Comparison of ENCODE assay signal across 19 mouse cellular contexts in genomic region chr12:28727061-28727460, GRCm38 (mm10). TPM values are rescaled to one million over a fixed set of nuclear protein-coding genes. Genes with fewer than 3 reads are reported as not detected.
DNase-seq lines count a peak whose midpoint lies in the region; ATAC-seq and TF ChIP-seq lines count a peak whose summit lies in the region.
"Had no signal": no experiment of that assay in that cellular context is flagged by ENCODE, and none has a peak within 500 bp of the region (broad histone marks: within the 10 kb centered on the region; RNA-seq: fewer than 3 reads in every experiment).

No protein-coding gene starts in this region.

- H3K36me3 ChIP-seq in ES-Bruce4 (ENCODE audit: control insufficient read depth, insufficient read depth, low read length, poor library complexity, severe bottlenecking) = no peaks in the 10 kb centered on the region
- 0 out of 2 replicates have a peak, but pooled peaks cover 4% of the 10 kb centered on the region for H3K36me3 ChIP-seq in kidney, embryonic 16.5 days (ENCODE audit: insufficient read depth, low read length)

- TF ChIP-seq EP300 in ES-Bruce4 (IDR thresholded peaks at IDR 0.05; ENCODE audit: insufficient read depth, low read depth, low read length) = 0 out of 2 replicates have a peak, but pooled peaks have one; percentile 5

- H3K4me2 ChIP-seq in kidney, embryonic 16.5 days (replicated peaks; ENCODE audit: low read depth, low read length) = no peak overlapping the region
- H3K4me2 ChIP-seq: liver, embryonic 15.5 days; neural tube, embryonic 12.5 days had no signal

- no peaks in the 10 kb centered on the region for H3K27me3 ChIP-seq in ES-Bruce4 (ENCODE audit: control insufficient read depth, insufficient read depth, low read length, poor library complexity, severe bottlenecking)
- H3K27me3 ChIP-seq in kidney, embryonic 16.5 days (ENCODE audit: insufficient read depth, low read length) = no peaks in the 10 kb centered on the region
- H3K27me3 ChIP-seq: liver, embryonic 15.5 days; neural tube, embryonic 12.5 days had no signal

- H3K4me1 ChIP-seq in ES-Bruce4 (ENCODE audit: control insufficient read depth, insufficient read depth, low read length) = no peaks in the 10 kb centered on the region
- no peaks in the 10 kb centered on the region for H3K4me1 ChIP-seq in kidney, embryonic 16.5 days (ENCODE audit: insufficient read depth, low read length)
- H3K4me1 ChIP-seq: forebrain, embryonic 10.5 days; heart, embryonic 10.5 days; hindbrain, embryonic 10.5 days; liver, embryonic 15.5 days; neural tube, embryonic 12.5 days had no signal

- TF ChIP-seq POLR2A in ES-Bruce4 (IDR thresholded peaks at IDR 0.05; ENCODE audit: insufficient read depth, low read length) = no peak

- 83% methylated on average over 5 of the region's 5 CpGs for WGBS in kidney, embryonic 16.5 days

- DNase-seq in frontal cortex, adult 2 months (ENCODE audit: extremely low spot score in 1 of 2, low spot score in 1 of 2) = no peak
- peak; percentile 24 for DNase-seq in brain, adult 2 months (ENCODE audit: low read depth, low spot score)
- peak; percentile 13 to 49 for DNase-seq in natural killer cell, adult 2 months (ENCODE audit: low spot score in 2 of 2)
- DNase-seq in layer of hippocampus, adult 2 months (ENCODE audit: low spot score in 2 of 2) = no peak
- DNase-seq in gastrocnemius, postnatal 10 days = no peak
- DNase-seq: adrenal gland, postnatal 36 days; cerebellum, adult 2 months; cerebellum, postnatal 36 days; kidney, adult 18-20 months; kidney, postnatal 10 days had no signal

- no peaks in the 10 kb centered on the region for H3K9me3 ChIP-seq in ES-Bruce4 (replicated peaks; ENCODE audit: control insufficient read depth, insufficient read depth, low read length, poor library complexity, severe bottlenecking)
- no peaks in the 10 kb centered on the region for H3K9me3 ChIP-seq in kidney, embryonic 16.5 days (ENCODE audit: low read length)
- H3K9me3 ChIP-seq: forebrain, embryonic 10.5 days; heart, embryonic 10.5 days; hindbrain, embryonic 10.5 days; liver, embryonic 15.5 days; neural tube, embryonic 12.5 days had no signal

- H3K4me3 ChIP-seq in ES-Bruce4 (ENCODE audit: low read depth, low read length) = no peak overlapping the region
- no peak overlapping the region for H3K4me3 ChIP-seq in layer of hippocampus, adult 2 months
- H3K4me3 ChIP-seq in kidney, embryonic 16.5 days (ENCODE audit: low read length) = no peak overlapping the region
- H3K4me3 ChIP-seq: forebrain, embryonic 10.5 days; heart, embryonic 10.5 days; hindbrain, embryonic 10.5 days; liver, embryonic 15.5 days; neural tube, embryonic 12.5 days had no signal

- H3K9ac ChIP-seq in ES-Bruce4 (ENCODE audit: low read depth, poor library complexity, severe bottlenecking) = no peak overlapping the region
- H3K9ac ChIP-seq in kidney, embryonic 16.5 days (replicated peaks; ENCODE audit: low read length) = no peak overlapping the region
- H3K9ac ChIP-seq: liver, embryonic 15.5 days; neural tube, embryonic 12.5 days had no signal

- no peak for TF ChIP-seq CTCF in ES-Bruce4 (IDR thresholded peaks at IDR 0.05; ENCODE audit: low read depth, low read length)
- no peak for TF ChIP-seq CTCF in layer of hippocampus, adult 2 months (conservative IDR thresholded peaks at IDR 0.05)

- peak; percentile 54; the same call in 1 of the 2 replicates for ATAC-seq in frontal cortex, adult (ENCODE audit: low TSS enrichment)
- no peak for ATAC-seq in kidney, embryonic 16.5 days (ENCODE audit: low FRiP score, low TSS enrichment)
- ATAC-seq: hindbrain, postnatal 0 days had no signal

- no peak overlapping the region for H3K27ac ChIP-seq in ES-Bruce4 (ENCODE audit: insufficient read depth, low read length)
- no peak overlapping the region for H3K27ac ChIP-seq in layer of hippocampus, adult 2 months
- H3K27ac ChIP-seq in kidney, embryonic 16.5 days (ENCODE audit: low read length) = no peak overlapping the region
- H3K27ac ChIP-seq: forebrain, embryonic 10.5 days; heart, embryonic 10.5 days; hindbrain, embryonic 10.5 days; hindbrain, postnatal 0 days; liver, embryonic 15.5 days; neural tube, embryonic 12.5 days had no signal

RNA-seq across cellular contexts. Expression of gene Trappc12, which starts 23.2 kb away (rescaled TPM):
- polyA plus RNA-seq in frontal cortex, adult 2 months (2012; rRNA removed) = 53.6 and 59.9 TPM in 2 replicates
- polyA plus RNA-seq in ES-Bruce4 (2011; ENCODE audit: insufficient read depth, insufficient read length, low read depth, missing spikeins) = 27.4 and 29.6 TPM in 2 replicates
- 10 to 100 TPM; 58.6 to 59.7 TPM for total RNA-seq in layer of hippocampus, adult 2 months (2021)
- 45.5 and 49.1 TPM in 2 replicates for polyA plus RNA-seq in kidney, embryonic 16.5 days (2015; fragmentation: Nextera tagmentation; extraction: Ambion mirVana)
- total RNA-seq in gastrocnemius, postnatal 10 days (2021) = 10 to 100 TPM; 15.0 to 18.4 TPM

RNA-seq across cellular contexts. Expression of gene Eipr1, which starts 24.5 kb away (rescaled TPM):
- polyA plus RNA-seq in frontal cortex, adult 2 months (2012; rRNA removed) = 54.6 and 57.8 TPM in 2 replicates
- 18.4 and 24.2 TPM in 2 replicates for polyA plus RNA-seq in ES-Bruce4 (2011; ENCODE audit: insufficient read depth, insufficient read length, low read depth, missing spikeins)
- total RNA-seq in layer of hippocampus, adult 2 months (2021) = 10 to 100 TPM; 51.7 to 53.0 TPM
- 41.4 and 43.5 TPM in 2 replicates for polyA plus RNA-seq in kidney, embryonic 16.5 days (2015; fragmentation: Nextera tagmentation; extraction: Ambion mirVana)
- total RNA-seq in gastrocnemius, postnatal 10 days (2021) = 1 to 10 TPM; 6.4 to 6.9 TPM

RNA-seq across cellular contexts. Expression of gene Adi1, which starts 52.0 kb away (rescaled TPM):
- 34.7 and 35.5 TPM in 2 replicates for polyA plus RNA-seq in frontal cortex, adult 2 months (2012; rRNA removed)
- 54.2 and 59.0 TPM in 2 replicates for polyA plus RNA-seq in ES-Bruce4 (2011; ENCODE audit: insufficient read depth, insufficient read length, low read depth, missing spikeins)
- 10 to 100 TPM; 37.0 to 41.0 TPM for total RNA-seq in layer of hippocampus, adult 2 months (2021)
- 97.4 and 103 TPM in 2 replicates for polyA plus RNA-seq in kidney, embryonic 16.5 days (2015; fragmentation: Nextera tagmentation; extraction: Ambion mirVana)
- 10 to 100 TPM; 24.2 to 28.6 TPM for total RNA-seq in gastrocnemius, postnatal 10 days (2021)

Comparison
In these comparisons a context has a peak if more than half of its experiments do, and no peak if none do; other contexts are left out.
1. DNase-seq: peak in brain, adult 2 months (single experiment) and natural killer cell, adult 2 months (2 of 2); none in frontal cortex, adult 2 months (0 of 2), layer of hippocampus, adult 2 months (0 of 2) and gastrocnemius, postnatal 10 days (single experiment).